Mouse (Mus musculus) cortical plate, adult 2 months (tissue): ENCODE measurements at regions not wholly inside any gene's neighbourhood (a gene's known extent, or its start where the extent isn't known, plus 50 kb on each side); places are given as distances from the start of the nearest gene placed in this dataset.

ENCODE experiments used
- H3K27ac ChIP-seq: fragments of 200-500 bp; 2 replicates; pipeline ENCODE4 v1.5.1; 2012; ENCODE audit warnings: low read length, control low read depth, inconsistent platforms; ENCODE audit not compliant: insufficient read depth
- H3K4me1 ChIP-seq: fragments of 200-500 bp; 2 replicates; pipeline ENCODE4 v1.6.1; 2011; ENCODE audit warnings: low read length; ENCODE audit not compliant: control insufficient read depth, insufficient read depth
- H3K4me3 ChIP-seq: fragments of 200-500 bp; 2 replicates; pipeline ENCODE4 v1.5.1; 2011; ENCODE audit warnings: mild to moderate bottlenecking, low read length, control low read depth; ENCODE audit not compliant: insufficient read depth
- CTCF ChIP-seq: fragments of 200-500 bp; IDR thresholded peaks from 2 replicates; pipeline ENCODE4 v1.5.1; 2011; ENCODE audit warnings: mild to moderate bottlenecking, control low read depth, low read length; ENCODE audit not compliant: insufficient read depth; ENCODE audit errors: extremely low read depth
- POLR2A ChIP-seq: fragments of 200-500 bp; IDR thresholded peaks from 2 replicates; pipeline ENCODE4 v1.6.1; 2011; ENCODE audit warnings: mild to moderate bottlenecking, low read length, control low read depth; ENCODE audit not compliant: insufficient read depth; ENCODE audit errors: extremely low read depth

DNA sequence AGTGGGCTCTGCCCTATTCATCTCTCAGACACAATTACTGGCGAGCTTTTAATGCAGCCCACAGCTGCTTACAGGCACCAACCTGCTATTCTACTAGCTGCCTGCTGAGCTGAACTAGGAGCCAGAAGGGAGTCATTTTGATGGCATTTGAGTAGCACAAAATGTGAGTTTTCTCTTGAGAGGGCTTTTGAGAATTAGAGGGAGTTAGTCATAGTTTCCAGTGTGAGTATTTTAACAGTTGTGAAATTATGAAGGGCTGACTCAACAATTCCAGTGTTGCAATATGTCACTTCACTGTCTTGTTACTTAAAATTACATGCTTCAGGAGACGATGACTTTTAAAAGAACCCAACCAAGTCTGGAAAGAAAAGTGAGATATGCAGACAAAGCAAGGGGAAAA is 54.4 kb upstream of the Ly86 start:
- no peak for TF ChIP-seq POLR2A
- TF ChIP-seq CTCF, result no peak
- no peak overlapping the region for H3K4me3 ChIP-seq
- H3K27ac ChIP-seq, result no peak overlapping the region
- no peaks in the 10 kb centered on the region for H3K4me1 ChIP-seq

DNA sequence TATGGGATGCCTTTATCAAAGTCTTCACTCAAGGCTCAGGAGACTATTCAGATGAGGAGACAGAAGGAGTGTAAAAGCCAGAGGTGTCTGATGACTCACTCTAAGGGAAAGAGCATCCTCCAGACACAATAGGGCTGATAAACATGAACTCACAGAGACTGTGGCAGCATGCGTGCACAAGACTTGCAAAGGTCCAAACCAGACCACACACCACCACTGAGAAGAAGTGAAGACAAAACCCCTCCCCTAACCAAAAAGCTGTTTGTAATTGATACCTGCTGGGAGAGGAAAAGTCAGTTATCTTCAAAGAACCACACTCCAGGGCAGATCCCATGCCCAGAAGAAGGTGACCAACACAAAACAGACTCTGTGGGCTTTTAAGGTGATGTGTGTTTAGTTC is 56.0 kb upstream of the Ly86 start:
- TF ChIP-seq CTCF, result no peak
- TF ChIP-seq POLR2A, result no peak
- H3K4me3 ChIP-seq, result no peak overlapping the region
- no peaks in the 10 kb centered on the region for H3K4me1 ChIP-seq
- H3K27ac ChIP-seq, result no peak overlapping the region

DNA sequence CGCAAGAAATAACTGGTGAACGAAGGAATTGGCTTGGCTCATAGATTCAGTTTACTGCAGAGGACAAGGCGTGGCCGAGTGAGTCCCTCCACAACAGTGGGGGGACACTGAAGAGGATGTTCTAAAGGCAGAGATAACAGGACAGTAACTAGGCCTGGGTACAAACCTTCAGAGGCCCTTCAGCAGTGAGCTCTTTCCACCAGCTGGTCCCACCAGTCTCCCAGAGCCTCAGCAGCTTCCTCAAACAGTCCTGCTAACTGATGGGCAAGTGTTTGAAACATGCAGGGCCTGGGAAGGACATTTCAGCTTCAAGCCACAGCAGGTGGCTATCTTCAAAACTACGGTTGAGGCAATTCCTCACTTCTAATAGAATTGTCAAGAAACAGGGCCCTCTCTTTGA is 62.5 kb upstream of the Ly86 start:
- Histone ChIP-seq H3K27ac (no peak overlapping the region), H3K4me3 (no peak overlapping the region), H3K4me1 (no peaks in the 10 kb centered on the region)
- no peak for TF ChIP-seq POLR2A
- no peak for TF ChIP-seq CTCF

DNA sequence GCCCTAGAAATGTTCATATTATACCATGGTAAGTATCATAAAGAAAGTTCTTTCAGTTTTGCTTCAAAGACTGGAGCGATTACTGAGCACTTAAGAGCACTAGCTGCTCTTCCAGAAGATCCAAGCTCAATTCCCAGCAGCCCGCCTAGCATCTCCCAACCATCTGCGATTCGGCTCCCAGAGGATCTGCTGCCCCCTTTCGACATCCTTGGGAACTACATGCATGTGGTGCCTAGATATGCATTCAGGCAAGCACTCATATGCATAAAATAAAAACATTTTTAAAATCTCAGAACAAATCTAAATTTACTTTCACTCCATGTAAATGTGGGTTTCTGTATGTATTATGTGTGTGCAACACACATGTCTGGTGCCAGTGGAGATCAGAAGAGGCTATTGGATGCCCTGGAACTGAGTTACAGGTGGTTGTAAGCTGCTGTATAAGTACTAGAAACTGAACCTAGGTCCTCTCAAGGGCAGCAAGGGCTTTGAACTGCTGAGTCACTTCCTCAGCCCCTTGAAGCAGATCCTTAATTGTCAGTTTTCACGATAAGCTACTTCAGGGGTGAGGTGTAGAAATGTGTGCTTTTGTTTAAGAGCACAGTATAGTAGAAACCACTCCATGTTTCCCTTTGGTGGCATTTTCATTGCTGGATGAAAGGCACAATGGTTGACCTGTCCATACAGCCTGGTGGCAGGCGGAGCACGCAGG is 65.8 kb upstream of the Ly86 start:
- TF ChIP-seq POLR2A (no peak), CTCF (no peak)
- Histone ChIP-seq H3K4me1 (no peaks in the 10 kb centered on the region), H3K27ac (no peak overlapping the region), H3K4me3 (no peak overlapping the region)

DNA sequence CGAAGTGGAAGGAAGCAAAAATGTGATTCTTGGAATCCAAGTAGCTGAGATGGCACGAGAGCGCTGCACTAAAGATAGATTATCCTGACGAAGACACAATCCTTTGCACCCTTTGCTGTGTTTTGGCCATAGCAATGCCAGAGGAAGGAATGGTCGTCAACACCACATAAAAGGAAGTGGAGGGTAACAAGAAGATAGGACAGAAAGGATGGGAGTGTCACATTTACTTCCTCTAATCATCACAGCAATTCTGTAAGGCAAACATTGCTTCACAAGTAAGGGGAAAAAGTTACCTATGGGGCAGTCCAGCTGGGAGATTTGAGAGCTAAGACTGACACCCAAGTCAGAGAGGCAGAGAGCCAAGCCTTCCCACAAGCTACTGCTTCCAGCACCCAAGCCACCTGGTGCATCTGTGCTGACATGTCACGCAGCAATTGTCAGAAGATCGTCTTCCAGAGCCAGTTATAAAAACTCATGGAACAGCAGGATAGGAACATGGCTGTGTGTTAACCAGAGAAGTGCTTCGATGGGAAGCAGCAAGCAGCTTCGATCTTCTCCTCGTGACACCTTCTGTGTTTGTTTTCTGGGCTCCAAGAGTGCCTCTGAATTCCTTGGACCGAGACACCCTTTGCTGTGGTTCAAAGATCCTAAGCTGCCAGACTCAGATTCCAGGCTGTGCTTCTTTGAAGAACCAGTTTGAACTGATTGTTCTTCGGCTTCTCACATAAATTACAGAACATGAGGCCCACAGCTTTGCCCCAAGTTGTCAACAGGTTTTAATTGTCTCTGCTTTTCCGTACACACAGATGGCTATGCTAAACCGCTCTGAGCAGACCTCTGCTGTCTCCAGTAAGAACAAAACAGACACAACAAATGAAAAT is 95.2 kb upstream of the Ly86 start:
- H3K27ac ChIP-seq, result no peak overlapping the region
- no peak overlapping the region for H3K4me3 ChIP-seq
- no peak for TF ChIP-seq CTCF
- peaks cover 3% of the 10 kb centered on the region; the same call in 1 of the 2 replicates for H3K4me1 ChIP-seq

DNA sequence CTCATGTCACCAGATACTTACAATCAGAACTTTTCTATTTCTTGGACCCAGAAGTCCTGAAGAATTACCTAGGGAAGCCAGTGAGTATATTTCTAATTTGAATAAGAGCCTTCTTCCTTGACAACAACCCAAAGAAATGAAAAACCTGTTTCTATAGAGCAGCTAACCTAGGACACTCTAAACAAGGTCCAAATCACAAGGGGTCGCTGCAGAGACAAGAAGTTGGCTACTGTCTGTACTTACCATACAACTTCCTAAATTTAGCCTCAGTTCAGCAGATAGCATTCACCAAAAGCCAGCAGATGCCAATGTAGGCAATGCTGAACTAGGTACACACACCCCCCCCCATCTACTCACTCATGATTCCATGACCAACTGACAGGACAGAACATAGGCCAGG is 96.3 kb upstream of the Ly86 start:
- TF ChIP-seq POLR2A (no peak), CTCF (no peak)
- Histone ChIP-seq H3K27ac (no peak overlapping the region), H3K4me1 (peaks cover 3% of the 10 kb centered on the region; the same call in 1 of the 2 replicates), H3K4me3 (no peak overlapping the region)

DNA sequence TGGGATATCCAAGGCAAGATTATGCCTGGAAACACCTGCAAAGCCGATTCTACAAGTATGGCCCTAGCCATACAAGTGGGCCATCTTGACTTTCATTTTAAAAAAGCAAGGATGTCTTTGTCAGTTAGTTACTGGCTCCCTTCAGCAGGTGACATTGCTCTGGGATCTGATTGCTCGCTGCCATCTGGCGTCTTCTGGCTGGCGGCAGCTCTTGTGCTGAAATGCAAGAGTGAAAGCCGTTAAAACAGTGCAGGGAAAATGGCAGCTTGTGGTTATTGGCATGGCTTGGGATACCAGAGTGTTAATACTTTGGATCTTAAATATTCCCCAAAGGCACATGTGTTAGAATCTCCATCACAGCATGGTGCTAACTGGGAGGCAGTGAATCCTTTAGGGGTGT is 105.0 kb upstream of the Ly86 start:
- TF ChIP-seq POLR2A (no peak), CTCF (no peak)
- no peaks in the 10 kb centered on the region for H3K4me1 ChIP-seq
- H3K4me3 ChIP-seq, result no peak overlapping the region
- H3K27ac ChIP-seq, result no peak overlapping the region

DNA sequence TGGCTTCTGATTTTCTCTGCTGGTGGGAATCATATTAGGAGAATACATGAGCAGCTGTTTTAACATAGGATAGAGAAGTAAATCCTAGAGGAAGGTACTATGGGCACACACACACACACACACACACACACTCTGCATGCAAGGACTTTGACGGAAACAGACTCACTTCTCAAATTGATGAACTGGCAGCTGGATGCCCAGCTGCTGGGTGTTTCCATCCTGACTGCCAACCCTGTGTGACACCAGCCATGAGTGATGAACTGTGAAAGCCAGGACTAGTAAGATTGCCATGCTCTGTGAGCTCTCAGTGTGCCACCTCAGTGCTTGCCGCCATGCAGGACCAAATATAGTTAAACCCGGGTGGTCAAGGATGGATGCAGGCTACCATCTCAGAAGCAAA is 107.7 kb upstream of the Ly86 start:
- Histone ChIP-seq H3K4me1 (no peaks in the 10 kb centered on the region), H3K4me3 (no peak overlapping the region), H3K27ac (no peak overlapping the region)
- no peak for TF ChIP-seq POLR2A
- TF ChIP-seq CTCF, result no peak

DNA sequence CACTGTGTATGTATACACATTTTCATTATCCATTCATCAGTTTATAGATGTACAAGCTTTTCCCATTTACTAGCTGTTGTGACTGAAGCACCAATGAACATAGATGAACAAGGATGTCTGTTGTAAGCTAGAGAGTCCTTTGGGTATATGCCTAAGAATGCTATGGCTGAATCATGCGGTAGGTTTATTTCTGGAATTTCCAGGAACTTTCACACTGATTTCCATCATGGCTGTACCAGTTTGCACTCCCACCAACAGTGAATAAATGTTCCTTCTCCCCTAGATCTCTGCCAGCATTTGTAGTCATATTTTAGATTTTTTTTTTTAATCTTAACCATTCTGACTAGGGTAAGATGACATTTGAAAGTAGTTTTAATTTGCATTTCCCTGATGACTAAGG is 119.2 kb upstream of the Ly86 start:
- Histone ChIP-seq H3K4me3 (no peak overlapping the region), H3K4me1 (no peaks in the 10 kb centered on the region; the same call in 1 of the 2 replicates), H3K27ac (no peak overlapping the region)
- TF ChIP-seq POLR2A (no peak), CTCF (no peak)

DNA sequence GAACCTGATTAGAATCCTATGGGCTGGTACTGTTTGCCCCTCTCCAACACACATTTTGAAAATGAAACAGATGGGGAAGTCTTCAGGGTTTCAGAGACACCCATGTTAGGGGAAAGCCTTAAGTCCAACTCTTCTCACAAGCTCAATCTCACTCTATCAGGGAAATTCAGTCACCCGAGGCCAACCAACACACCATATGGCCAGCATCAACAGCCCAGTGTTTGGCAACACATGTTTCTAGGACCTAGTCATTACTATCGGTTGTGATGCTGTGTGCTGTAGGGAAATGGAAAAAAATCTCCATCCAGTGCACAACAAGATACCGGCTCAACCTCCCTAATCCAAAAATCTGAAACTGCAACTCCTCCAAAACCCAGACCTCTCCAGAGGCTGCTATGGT is 124.6 kb upstream of the Ly86 start:
- TF ChIP-seq POLR2A (no peak), CTCF (no peak)
- H3K4me3 ChIP-seq, result no peak overlapping the region
- H3K4me1 ChIP-seq, result no peaks in the 10 kb centered on the region; the same call in 1 of the 2 replicates
- no peak overlapping the region for H3K27ac ChIP-seq
